Mouse (Mus musculus) MEL (cell line): ENCODE data around the gene 1700025G04Rik. TPM values are rescaled to one million over a fixed set of nuclear protein-coding genes. Genes with fewer than 3 reads are reported as not detected.

Experiments
- DNase-seq: peaks from one replicate; pipeline ENCODE4 v3.0.0; 2011; ENCODE audit warnings: low read depth, low spot score
- H3K27ac ChIP-seq: 2 replicates; pipeline ENCODE4 v1.5.1; 2012; ENCODE audit warnings: low read depth, mild to moderate bottlenecking, control low read depth, low read length, moderate library complexity; ENCODE audit not compliant: control insufficient read depth
- H3K27me3 ChIP-seq, 2 experiments: fragments of 150-350 bp in 1 of 2; sonication (generic) in 1 of 2; 2 replicates each; pipeline ENCODE4 v1.6.1; 2012; ENCODE audit warnings: low read length in 2 of 2, mild to moderate bottlenecking in 2 of 2, improper control_type of control experiment in 1 of 2, moderate library complexity in 1 of 2; ENCODE audit not compliant: insufficient read depth in 2 of 2, control insufficient read depth in 1 of 2
- H3K36me3 ChIP-seq, 2 experiments: 2 replicates each; pipeline ENCODE4 v1.6.1; 2012 to 2014; ENCODE audit warnings: low read length in 2 of 2, improper control_type of control experiment in 1 of 2, inconsistent platforms in 1 of 2, mild to moderate bottlenecking in 1 of 2; ENCODE audit not compliant: insufficient read depth in 2 of 2, control insufficient read depth in 1 of 2
- H3K4me1 ChIP-seq, 2 experiments: fragments of 150-350 bp in 1 of 2; sonication (generic) in 1 of 2; 2 replicates each; pipeline ENCODE4 v1.6.1; 2012; ENCODE audit warnings: low read length in 2 of 2, improper control_type of control experiment in 1 of 2, mild to moderate bottlenecking in 1 of 2; ENCODE audit not compliant: insufficient read depth in 2 of 2, control insufficient read depth in 1 of 2
- H3K4me3 ChIP-seq, 2 experiments: fragments of 150-350 bp in 1 of 2; sonication (generic) in 1 of 2; 2 replicates each; pipeline ENCODE4 v1.5.1; 2012; ENCODE audit warnings: low read depth in 2 of 2, low read length in 2 of 2, mild to moderate bottlenecking in 2 of 2, moderate library complexity in 2 of 2, control low read depth in 1 of 2, improper control_type of control experiment in 1 of 2; ENCODE audit not compliant: control insufficient read depth in 1 of 2, insufficient read depth in 1 of 2
- H3K79me2 ChIP-seq: 2 replicates; pipeline ENCODE4 v1.6.1; 2012; ENCODE audit warnings: mild to moderate bottlenecking, low read length, moderate library complexity; ENCODE audit not compliant: control insufficient read depth, poor library complexity, insufficient read depth
- H3K9ac ChIP-seq: 2 replicates; pipeline ENCODE4 v1.6.1; 2012; ENCODE audit warnings: low read depth, mild to moderate bottlenecking, control low read depth, low read length, moderate library complexity; ENCODE audit not compliant: control insufficient read depth, poor library complexity, severe bottlenecking
- H3K9me3 ChIP-seq: fragments of 150-350 bp; sonication (generic); replicated peaks from 2 replicates; pipeline ENCODE4 v1.6.1; 2012; ENCODE audit warnings: mild to moderate bottlenecking, low read length, improper control_type of control experiment, moderate library complexity; ENCODE audit not compliant: insufficient read depth
- CHD1 ChIP-seq: IDR thresholded peaks from 2 replicates; pipeline ENCODE4 v1.6.1; 2012; ENCODE audit warnings: low read depth, mild to moderate bottlenecking, inconsistent platforms, low read length, improper control_type of control experiment
- CTCF ChIP-seq, 3 experiments: IDR thresholded peaks in 2 of 3; conservative IDR thresholded peaks in 1 of 3; 2 replicates each; pipeline ENCODE4 v1.5.1; 2011 to 2012; ENCODE audit warnings: low read length in 3 of 3, low read depth in 2 of 3, mild to moderate bottlenecking in 2 of 3, improper control_type of control experiment in 1 of 3, inconsistent platforms in 1 of 3, mixed read lengths in 1 of 3, moderate library complexity in 1 of 3; ENCODE audit not compliant: control insufficient read depth in 1 of 3, insufficient read depth in 1 of 3, poor library complexity in 1 of 3, severe bottlenecking in 1 of 3
- E2F4 ChIP-seq: IDR thresholded peaks from 2 replicates; pipeline ENCODE4 v1.6.1; 2011; ENCODE audit warnings: low read depth, low read length, improper control_type of control experiment, borderline replicate concordance
- ELF1 ChIP-seq: IDR thresholded peaks from 2 replicates; pipeline ENCODE4 v1.6.1; 2014; ENCODE audit warnings: low read depth, mild to moderate bottlenecking, inconsistent platforms, low read length, improper control_type of control experiment, moderate library complexity
- EP300 ChIP-seq, 2 experiments: IDR thresholded peaks; 2 replicates each; pipeline ENCODE4 v1.6.1; 2011; ENCODE audit warnings: improper control_type of control experiment in 2 of 2, low read length in 2 of 2, low read depth in 1 of 2, mild to moderate bottlenecking in 1 of 2
- ETS1 ChIP-seq: IDR thresholded peaks from 2 replicates; pipeline ENCODE4 v1.6.1; 2012; ENCODE audit warnings: low read depth, mild to moderate bottlenecking, inconsistent platforms, low read length, improper control_type of control experiment, moderate library complexity
- KAT2A ChIP-seq: conservative IDR thresholded peaks from 2 replicates; pipeline ENCODE4 v1.6.1; 2012; ENCODE audit warnings: low read depth, low read length, improper control_type of control experiment, inconsistent platforms
- MAX ChIP-seq: IDR thresholded peaks from 2 replicates; pipeline ENCODE4 v1.6.1; 2011; ENCODE audit warnings: low read length, improper control_type of control experiment
- MEF2A ChIP-seq: IDR thresholded peaks from 2 replicates; pipeline ENCODE4 v1.6.1; 2014; ENCODE audit warnings: low read depth, mild to moderate bottlenecking, inconsistent platforms, low read length, improper control_type of control experiment; ENCODE audit not compliant: poor library complexity, insufficient replicate concordance, severe bottlenecking; ENCODE audit errors: extremely low read depth
- MYC ChIP-seq: IDR thresholded peaks from 2 replicates; pipeline ENCODE4 v1.6.1; 2011; ENCODE audit warnings: low read depth, mild to moderate bottlenecking, low read length, improper control_type of control experiment, moderate library complexity
- NELFE ChIP-seq: IDR thresholded peaks from 2 replicates; pipeline ENCODE4 v1.6.1; 2011; ENCODE audit warnings: low read depth, low read length, improper control_type of control experiment
- NRF1 ChIP-seq: IDR thresholded peaks from 2 replicates; pipeline ENCODE4 v1.6.1; 2014; ENCODE audit warnings: low read depth, mild to moderate bottlenecking, inconsistent platforms, low read length, improper control_type of control experiment, moderate library complexity; ENCODE audit not compliant: poor library complexity, insufficient read depth, severe bottlenecking
- POLR2AphosphoS5 ChIP-seq: IDR thresholded peaks from 2 replicates; pipeline ENCODE4 v1.6.1; 2012; ENCODE audit warnings: low read depth, borderline replicate concordance, mild to moderate bottlenecking, inconsistent platforms, low read length, moderate library complexity, mixed read lengths
- RAD21 ChIP-seq: IDR thresholded peaks from 2 replicates; pipeline ENCODE4 v1.6.1; 2011; ENCODE audit warnings: mild to moderate bottlenecking, low read depth, low read length, improper control_type of control experiment
- SMC3 ChIP-seq: IDR thresholded peaks from 2 replicates; pipeline ENCODE4 v1.6.1; 2011; ENCODE audit warnings: low read depth, low read length, improper control_type of control experiment
- TCF12 ChIP-seq: IDR thresholded peaks from 2 replicates; pipeline ENCODE4 v1.6.1; 2014; ENCODE audit warnings: low read depth, mild to moderate bottlenecking, inconsistent platforms, low read length, improper control_type of control experiment, moderate library complexity
- USF2 ChIP-seq, 2 experiments: IDR thresholded peaks; 2 replicates each; pipeline ENCODE4 v1.6.1; 2011 to 2012; ENCODE audit warnings: improper control_type of control experiment in 2 of 2, low read length in 2 of 2, borderline replicate concordance in 1 of 2, inconsistent platforms in 1 of 2, low read depth in 1 of 2, mild to moderate bottlenecking in 1 of 2; ENCODE audit not compliant: insufficient read depth in 1 of 2
- ZMIZ1 ChIP-seq: IDR thresholded peaks from 2 replicates; pipeline ENCODE4 v1.6.1; 2012; ENCODE audit warnings: low read depth, mild to moderate bottlenecking, inconsistent platforms, low read length, improper control_type of control experiment, moderate library complexity
- ZNF384 ChIP-seq: IDR thresholded peaks from 2 replicates; pipeline ENCODE4 v1.6.1; 2012; ENCODE audit warnings: low read depth, mild to moderate bottlenecking, inconsistent platforms, low read length, improper control_type of control experiment
- polyA plus RNA-seq, 2 experiments: library from polyadenylated mRNA; stranded (reverse) in 1 of 2; unstranded in 1 of 2; fragments of >175 nt in 1 of 2; fragments of >200 nt in 1 of 2; gene quantifications; 2 replicates each; pipeline versions ENCODE4 v1.2.1 to v1.2.4; 2012; ENCODE audit warnings: low replicate concordance in 2 of 2, low read depth in 1 of 2; ENCODE audit not compliant: insufficient read length in 2 of 2, insufficient read depth in 1 of 2, missing spikeins in 1 of 2
- total RNA-seq: library from RNA; depleted of rRNA; stranded (reverse); fragments of 300-350 nt; gene quantifications from 2 replicates; pipeline ENCODE4 v1.2.3, GENCODE M21; 2012

1700025G04Rik gene
- total and polyA plus RNA-seq, 3 experiments, result 0.04 to 0.91 TPM; not detected in 1

DNA sequence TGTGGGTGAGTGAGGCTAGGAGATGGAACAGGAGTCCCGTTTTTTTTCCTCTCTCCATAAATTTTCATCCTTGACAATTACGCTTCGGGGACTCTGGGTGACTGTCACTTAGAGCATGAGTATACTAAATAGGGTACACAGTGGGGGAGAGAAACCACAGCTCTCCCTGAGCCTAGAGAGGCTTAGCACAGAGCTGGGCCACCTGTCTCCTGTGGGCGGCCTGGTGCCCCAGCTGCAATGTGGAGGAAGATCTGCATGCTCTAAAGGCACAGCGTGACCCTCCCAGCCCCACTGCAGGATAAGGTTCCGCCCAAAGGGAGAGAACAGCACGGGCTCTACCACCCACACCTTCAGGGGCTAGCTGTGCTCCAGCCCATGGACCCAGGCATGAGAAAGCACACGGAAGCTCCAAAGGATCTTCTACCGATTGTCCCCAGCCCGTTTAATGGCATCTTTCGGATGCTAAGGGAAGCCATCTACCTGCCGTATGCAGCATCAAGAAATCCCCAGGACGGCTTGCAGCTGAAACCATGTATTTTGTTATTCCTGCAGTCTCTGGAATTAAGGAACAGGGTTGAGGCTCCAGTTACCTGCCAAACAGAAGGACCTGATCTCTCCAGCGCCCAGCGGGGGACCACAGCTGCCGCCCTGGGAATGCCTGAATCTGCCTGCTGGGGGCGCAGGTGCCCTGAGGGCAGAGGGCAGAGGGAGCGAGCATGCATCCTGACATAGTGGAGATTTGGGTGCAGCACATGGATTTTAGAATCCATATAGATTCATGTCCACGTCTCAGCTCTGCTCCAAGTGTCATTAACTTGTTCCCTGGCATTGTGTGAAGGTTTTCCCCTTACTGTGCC is 243.8 kb downstream of the 1700025G04Rik start:
- Histone ChIP-seq H3K4me3 (no peak overlapping the region), H3K4me1 (no peaks in the 10 kb centered on the region), H3K9ac (no peak overlapping the region), H3K9me3 (no peaks in the 10 kb centered on the region), H3K27me3 (peaks cover 0 to 3% of the 10 kb centered on the region in 2 experiments; a peak in 1 of 4 replicates), H3K36me3 (no peaks in the 10 kb centered on the region), H3K27ac (no peak overlapping the region), H3K79me2 (no peaks in the 10 kb centered on the region)
- DNase-seq, result no peak
- TF ChIP-seq MEF2A (no peak), E2F4 (no peak), NRF1 (no peak), TCF12 (no peak), ZNF384 (no peak), EP300 (IDR thresholded peaks at IDR 0.05; ENCODE audit: low read depth in 1 of 2, low read length in 2 of 2) (no peak), NELFE (no peak), CHD1 (no peak), CTCF (IDR thresholded peaks at IDR 0.05 in 2 of 3, conservative IDR thresholded peaks at IDR 0.05 in 1 of 3; ENCODE audit: control insufficient read depth in 1 of 3, insufficient read depth in 1 of 3, low read depth in 2 of 3, low read length in 3 of 3, poor library complexity in 1 of 3, severe bottlenecking in 1 of 3) (peak; percentile 4 to 50 (median 29); a peak in 4 of 6 replicates), KAT2A (no peak), MAX (no peak), USF2 (IDR thresholded peaks at IDR 0.05; ENCODE audit: borderline replicate concordance in 1 of 2, insufficient read depth in 1 of 2, low read depth in 1 of 2, low read length in 2 of 2) (no peak), ELF1 (no peak), MYC (no peak), ZMIZ1 (no peak), RAD21 (peak; percentile 40), ETS1 (no peak), SMC3 (peak; percentile 35; the same call in 1 of the 2 replicates), POLR2AphosphoS5 (no peak)
